Mouse (Mus musculus): Measurements from ENCODE around the gene Muc20.

The Muc20 gene

GRCm38 (mm10) chr16:32796676-32797425, 384 bp downstream of the Muc20 start:
- DNase-seq (ENCODE audit: low read depth, low spot score): no peak

- no peak for DNase-seq (ENCODE audit: low read depth, low spot score)
These were observed 2.1 kb downstream of the Muc20 start for GRCm38 (mm10) chr16:32795177-32795576.

- DNase-seq (ENCODE audit: low read depth, low spot score): no peak
These were observed 7.2 kb downstream of the Muc20 start for GRCm38 (mm10) chr16:32790056-32790455.

GRCm38 (mm10) chr16:32784840-32785239, 12.4 kb downstream of the Muc20 start:
- no peak for DNase-seq (ENCODE audit: low read depth, low spot score)

- no peak for DNase-seq (ENCODE audit: low read depth, low spot score)
These were observed 13.7 kb downstream of the Muc20 start for GRCm38 (mm10) chr16:32783324-32784062.

GRCm38 (mm10) chr16:32778956-32779355, 18.3 kb downstream of the Muc20 start:
- no peak for DNase-seq (ENCODE audit: low read depth, low spot score)

- no peak for DNase-seq (ENCODE audit: low read depth, low spot score)
These were observed 20.6 kb downstream of the Muc20 start for GRCm38 (mm10) chr16:32776676-32777075.

GRCm38 (mm10) chr16:32766904-32767303, 30.3 kb downstream of the Muc20 start:
- DNase-seq (ENCODE audit: low read depth, low spot score): no peak

- no peak for DNase-seq (ENCODE audit: low read depth, low spot score)
These were observed 32.3 kb downstream of the Muc20 start for GRCm38 (mm10) chr16:32764961-32765360.

- no peak for DNase-seq (ENCODE audit: low read depth, low spot score)
These were observed 32.7 kb downstream of the Muc20 start for GRCm38 (mm10) chr16:32764550-32764949.

- DNase-seq (ENCODE audit: low read depth, low spot score): no peak
These were observed 46.8 kb downstream of the Muc20 start for GRCm38 (mm10) chr16:32750242-32751127.

GRCm38 (mm10) chr16:32745852-32746251, 51.4 kb downstream of the Muc20 start:
- DNase-seq (ENCODE audit: low read depth, low spot score): no peak

GRCm38 (mm10) chr16:32742712-32743111, 54.5 kb downstream of the Muc20 start:
- DNase-seq (ENCODE audit: low read depth, low spot score): no peak

GRCm38 (mm10) chr16:32741366-32741765, 55.9 kb downstream of the Muc20 start:
- no peak for DNase-seq (ENCODE audit: low read depth, low spot score)

- DNase-seq (ENCODE audit: low read depth, low spot score): no peak
These were observed 57.1 kb downstream of the Muc20 start for GRCm38 (mm10) chr16:32740003-32740663.

GRCm38 (mm10) chr16:32736022-32736421, 61.2 kb downstream of the Muc20 start:
- DNase-seq (ENCODE audit: low read depth, low spot score): no peak

- no peak for DNase-seq (ENCODE audit: low read depth, low spot score)
These were observed 61.6 kb downstream of the Muc20 start, which contains the start of gene Muc4 for GRCm38 (mm10) chr16:32735586-32735985. Gene Muc4, plus strand, starts transcription at chr16:32735886.

- no peak for DNase-seq (ENCODE audit: low read depth, low spot score)
These were observed 64.0 kb downstream of the Muc20 start for GRCm38 (mm10) chr16:32733213-32733612.

- no peak for DNase-seq (ENCODE audit: low read depth, low spot score)
These were observed 68.5 kb downstream of the Muc20 start for GRCm38 (mm10) chr16:32728730-32729129.

- no peak for DNase-seq (ENCODE audit: low read depth, low spot score)
These were observed 69.0 kb downstream of the Muc20 start for GRCm38 (mm10) chr16:32728240-32728639.
